Mouse (Mus musculus) erythroid progenitor cell, adult 5-6 weeks (primary cell): ENCODE results near the gene Ppp1r32. TPM values are rescaled to one million over a fixed set of nuclear protein-coding genes. Genes with fewer than 3 reads are reported as not detected.

Experiments
- ATAC-seq: replicated peaks from 2 replicates; pipeline ENCODE4 v1.8.0; 2016; ENCODE audit warnings: moderate number of reproducible peaks, mild to moderate bottlenecking, moderate TSS enrichment, inconsistent platforms; ENCODE audit not compliant: poor library complexity, low FRiP score, severe bottlenecking
- total RNA-seq, 2 experiments: library from RNA; stranded (forward) in 1 of 2; stranded (reverse) in 1 of 2; fragments of 150-400 nt in 1 of 2; fragments of 186-747, 209-891 nt in 1 of 2; gene quantifications; 2 replicates each; pipeline versions ENCODE4 v1.2.3 to v1.2.4; 2015 to 2017; ENCODE audit warnings: low replicate concordance in 2 of 2

The Ppp1r32 gene
- not detected in 2 replicates for total RNA-seq (2015; ENCODE audit: low replicate concordance)
- total RNA-seq (2017; ENCODE audit: low replicate concordance) = 1.4 TPM in 1 of 2 replicates, not detected in the other

DNA sequence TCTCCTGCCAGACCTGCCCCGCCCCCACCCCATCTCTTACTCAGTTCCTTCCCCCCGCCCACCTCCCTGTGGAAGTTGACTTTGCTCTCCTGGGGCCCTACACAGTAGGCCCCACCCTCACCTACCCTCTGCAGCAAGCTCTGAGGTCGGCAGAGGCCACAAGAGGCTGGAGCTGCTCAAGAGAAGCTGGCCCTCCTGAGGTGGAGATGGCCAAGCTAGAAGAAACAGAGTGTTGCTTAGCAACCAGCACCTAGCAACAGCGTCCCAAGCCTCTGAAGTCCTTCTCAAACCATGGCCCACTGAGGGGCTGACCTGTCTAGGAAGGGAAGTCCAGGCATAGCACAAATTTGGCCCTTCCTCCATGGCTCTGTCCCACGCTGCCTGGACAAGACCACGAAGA is at the start of gene Ppp1r32:
Gene Ppp1r32, minus strand, starts transcription at position 226 of the 400 bp plus-strand sequence.
- no peak for ATAC-seq

- ATAC-seq = no peak
Measured at GRCm38 (mm10) chr19:10530082-10530481, 47.4 kb upstream of the Ppp1r32 start.

GRCm38 (mm10) chr19:10525910-10526309 is 43.2 kb upstream of the Ppp1r32 start, which contains the start of gene Sdhaf2:
TSS of gene Sdhaf2 (minus strand) at chr19:10526142.
- peak; percentile 37; the same call in 1 of the 2 replicates for ATAC-seq

- ATAC-seq = peak; percentile 91
Measured at GRCm38 (mm10) chr19:10525106-10525901, 42.6 kb upstream of the Ppp1r32 start, which contains the start of gene Cpsf7. TSS of gene Cpsf7 (plus strand) at chr19:10525266.

GRCm38 (mm10) chr19:10524784-10525105 is 42.0 kb upstream of the Ppp1r32 start:
- ATAC-seq = peak; percentile 45; the same call in 1 of the 2 replicates

GRCm38 (mm10) chr19:10523483-10524080 is 40.9 kb upstream of the Ppp1r32 start:
- ATAC-seq = no peak

DNA sequence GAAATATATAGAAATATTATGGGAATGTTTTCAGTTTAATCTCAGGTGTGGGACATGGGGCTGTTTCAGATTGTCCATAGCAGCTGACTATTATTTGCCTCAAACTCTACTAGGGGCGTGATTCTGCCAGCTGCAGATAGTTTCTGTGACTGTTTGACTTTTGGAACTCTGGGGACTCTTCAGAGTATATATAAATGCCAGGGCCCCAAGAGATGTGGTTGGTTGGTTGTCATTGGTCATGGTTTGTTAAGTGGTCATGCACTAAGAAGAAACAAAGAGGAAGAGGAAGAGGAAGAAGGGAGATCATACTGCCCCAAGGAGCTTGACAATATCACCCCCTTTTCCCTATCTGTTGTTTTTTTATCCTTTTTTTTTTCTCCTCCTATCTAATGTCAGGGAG is 39.2 kb upstream of the Ppp1r32 start:
- no peak for ATAC-seq

DNA sequence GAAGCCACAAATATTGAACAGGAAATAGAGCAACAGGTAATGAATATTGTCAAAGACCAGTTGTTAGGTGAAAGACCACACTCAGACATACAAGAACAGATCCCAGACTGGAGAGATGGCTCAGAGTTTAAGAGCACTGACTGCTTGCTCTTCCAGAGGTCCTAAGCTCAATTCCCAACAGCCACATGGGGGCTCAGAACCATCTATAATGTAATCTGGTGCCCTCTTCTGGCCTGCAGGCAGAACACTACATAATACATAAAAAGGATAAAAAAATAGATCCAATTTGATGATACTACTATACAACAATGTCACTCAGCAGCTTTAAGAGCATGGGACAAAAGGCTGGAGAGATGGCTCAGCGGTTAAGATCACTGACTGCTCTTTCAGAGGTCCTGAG is 37.6 kb upstream of the Ppp1r32 start:
- no peak for ATAC-seq

- ATAC-seq = no peak
Measured at GRCm38 (mm10) chr19:10510759-10511330, 28.1 kb upstream of the Ppp1r32 start.

DNA sequence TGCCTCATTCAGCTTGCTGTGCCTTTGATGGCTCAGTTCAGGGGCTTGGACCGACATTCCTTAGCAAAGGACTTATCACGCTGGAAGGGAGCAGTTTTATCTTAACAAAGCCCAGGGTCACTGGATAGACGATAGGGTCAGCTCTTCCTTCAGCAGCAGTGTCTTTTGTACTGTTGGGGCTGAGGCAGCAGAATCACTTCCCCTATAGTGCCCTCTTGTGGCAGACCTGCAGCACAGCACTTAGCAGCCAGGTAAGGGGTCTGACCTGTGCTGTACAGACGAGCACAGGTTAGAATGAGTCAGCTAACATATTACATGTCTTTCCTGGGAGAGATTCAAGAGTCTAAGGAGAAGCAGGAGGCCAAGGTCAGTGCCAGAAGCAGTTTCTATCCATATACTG is 19.8 kb upstream of the Ppp1r32 start:
- peak; percentile 78 for ATAC-seq

- no peak for ATAC-seq
Measured at GRCm38 (mm10) chr19:10500581-10500980, 17.9 kb upstream of the Ppp1r32 start.

DNA sequence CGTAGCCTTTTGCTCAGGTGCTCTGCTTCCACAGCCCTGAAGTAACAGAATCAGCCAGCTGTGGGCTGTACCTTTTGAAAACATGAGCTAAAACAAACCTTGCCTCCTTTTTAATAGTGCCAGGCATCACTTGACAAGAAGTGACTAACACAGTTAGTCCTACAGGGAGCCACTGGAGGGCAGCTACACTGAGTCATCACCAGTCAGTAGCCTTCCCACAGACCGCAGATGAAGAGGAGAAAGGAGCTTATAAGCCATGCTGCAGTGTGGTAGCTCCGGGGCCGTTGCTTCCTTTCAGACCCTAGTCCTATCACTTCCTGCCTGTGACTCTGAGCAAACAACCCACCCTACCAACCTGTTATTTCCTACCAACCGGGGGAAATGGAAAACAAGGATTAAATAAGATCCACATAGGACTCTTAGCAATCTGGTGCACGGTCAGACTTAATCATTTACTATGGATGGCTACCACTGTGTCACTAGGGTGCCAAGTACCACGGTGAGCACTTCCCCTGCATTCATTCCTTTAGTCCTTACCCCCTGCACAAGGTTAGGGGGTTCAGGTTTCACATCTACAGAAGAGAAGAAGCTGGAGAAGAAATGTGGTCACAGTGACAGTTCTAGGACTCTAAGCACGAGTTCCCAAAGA is 14.9 kb upstream of the Ppp1r32 start:
- ATAC-seq = no peak

- ATAC-seq = no peak
Measured at GRCm38 (mm10) chr19:10496976-10497375, 14.2 kb upstream of the Ppp1r32 start.

- ATAC-seq = no peak
Measured at GRCm38 (mm10) chr19:10495670-10496069, 12.9 kb upstream of the Ppp1r32 start.

DNA sequence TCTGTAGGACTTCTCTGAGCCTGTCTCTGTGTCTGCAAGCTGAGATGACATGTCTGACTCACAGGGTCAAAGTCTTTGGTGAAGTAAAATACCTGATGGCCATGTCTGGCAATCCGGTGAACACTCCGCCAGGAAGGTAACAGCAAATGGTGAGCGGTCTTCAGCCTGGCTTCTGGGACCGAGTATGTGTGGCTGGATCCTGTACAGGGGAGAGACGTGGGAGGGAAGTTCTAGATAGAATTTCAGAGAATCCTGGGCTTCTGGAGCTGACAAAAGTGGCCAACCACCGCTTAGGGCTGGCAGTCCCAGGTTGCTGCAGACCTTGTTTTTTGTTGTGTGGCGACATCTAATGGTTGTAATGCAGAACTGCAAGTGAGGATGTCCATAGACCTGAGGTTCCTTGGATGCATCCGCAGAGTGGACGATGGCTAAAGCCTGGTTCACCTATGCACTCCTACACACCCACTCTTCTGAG is 3.6 kb upstream of the Ppp1r32 start:
- peak; percentile 75 for ATAC-seq

- no peak for ATAC-seq
Measured at GRCm38 (mm10) chr19:10479541-10479940, 3.2 kb downstream of the Ppp1r32 start.

DNA sequence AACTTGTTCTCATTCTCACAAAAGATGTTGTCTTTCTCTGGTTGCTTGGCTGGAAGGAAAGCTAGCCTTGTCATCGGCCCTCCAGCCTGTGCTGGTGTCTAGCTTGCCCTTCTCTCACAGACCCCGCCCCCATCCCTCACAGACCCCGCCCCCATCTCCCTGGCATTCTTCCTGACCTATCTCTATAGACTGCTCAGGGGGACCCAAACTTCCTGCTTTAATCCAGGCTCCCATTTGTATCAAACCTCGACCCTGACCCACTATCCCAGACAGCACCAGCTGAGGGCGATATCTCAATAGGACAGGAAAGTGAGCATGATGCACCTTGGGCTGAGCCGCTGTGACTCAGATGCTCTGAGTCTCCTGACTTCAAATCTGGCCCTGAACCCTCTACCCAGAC is 8.9 kb downstream of the Ppp1r32 start:
- ATAC-seq = no peak

DNA sequence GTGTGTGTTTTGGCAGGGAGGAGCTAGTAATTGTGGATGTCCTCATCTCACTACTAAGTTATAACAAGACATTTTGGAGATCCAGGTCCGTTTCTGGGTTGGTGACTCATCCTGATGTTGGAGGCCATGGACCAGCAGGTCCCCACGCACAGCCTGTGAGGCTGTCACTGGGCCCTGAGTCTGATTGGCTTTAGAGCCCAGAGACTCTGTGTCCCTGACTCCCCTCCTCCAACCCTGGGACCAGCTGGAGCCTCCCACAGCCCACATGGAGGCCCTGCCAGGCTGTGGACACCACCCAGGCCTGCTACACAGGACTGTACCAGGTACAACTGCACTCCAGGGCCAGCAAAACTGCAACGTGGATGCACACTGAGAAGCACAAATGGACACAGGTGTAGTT is 9.8 kb downstream of the Ppp1r32 start:
- no peak for ATAC-seq

GRCm38 (mm10) chr19:10469171-10469658 is 13.5 kb downstream of the Ppp1r32 start:
- no peak for ATAC-seq

GRCm38 (mm10) chr19:10464427-10464826 is 18.3 kb downstream of the Ppp1r32 start:
- ATAC-seq = no peak
